Mouse (Mus musculus): ENCODE data around the gene Lemd2.

Gene Lemd2

DNA sequence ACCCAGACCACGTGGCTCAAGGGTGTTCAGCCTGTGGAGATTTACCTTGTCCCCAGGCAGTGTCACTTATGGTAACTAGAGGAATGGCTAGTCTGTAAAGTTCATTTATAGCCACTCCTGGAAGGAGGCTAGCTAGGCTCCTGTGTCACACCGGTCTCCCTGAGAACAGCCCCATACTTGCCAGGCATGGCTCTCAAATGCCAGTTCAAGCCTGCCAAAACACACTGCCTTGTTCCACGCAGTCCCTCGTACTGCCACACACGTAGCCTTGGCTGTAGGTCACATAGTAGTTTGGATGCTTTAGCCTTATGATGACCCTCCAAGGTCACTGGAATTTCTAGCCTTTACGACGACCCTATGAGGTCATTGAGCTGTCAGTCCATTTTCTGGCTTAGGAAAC, 45.1 kb downstream of the Lemd2 start:
- CTCF ChIA-PET = no interaction called here

DNA sequence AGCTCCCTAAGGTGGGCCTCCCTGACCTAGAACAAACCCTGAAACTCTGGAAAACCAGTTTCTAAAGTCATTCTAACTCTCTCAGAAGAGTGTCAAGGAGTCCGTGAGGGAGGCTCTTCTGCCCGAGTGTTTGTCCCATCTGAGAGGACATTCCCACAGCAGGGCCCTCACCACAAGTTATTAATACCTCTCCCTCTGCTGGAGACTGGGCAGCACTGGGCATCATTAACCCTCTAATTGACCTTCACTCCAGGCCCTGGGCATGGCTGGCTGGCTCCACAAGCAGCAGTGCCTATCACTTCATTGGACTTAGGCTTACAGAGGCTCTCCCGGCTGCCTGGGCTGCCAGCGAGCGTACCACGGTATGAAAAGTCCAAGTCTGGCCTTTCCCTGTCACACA, 45.8 kb downstream of the Lemd2 start:
- CTCF ChIA-PET = no interaction called here

DNA sequence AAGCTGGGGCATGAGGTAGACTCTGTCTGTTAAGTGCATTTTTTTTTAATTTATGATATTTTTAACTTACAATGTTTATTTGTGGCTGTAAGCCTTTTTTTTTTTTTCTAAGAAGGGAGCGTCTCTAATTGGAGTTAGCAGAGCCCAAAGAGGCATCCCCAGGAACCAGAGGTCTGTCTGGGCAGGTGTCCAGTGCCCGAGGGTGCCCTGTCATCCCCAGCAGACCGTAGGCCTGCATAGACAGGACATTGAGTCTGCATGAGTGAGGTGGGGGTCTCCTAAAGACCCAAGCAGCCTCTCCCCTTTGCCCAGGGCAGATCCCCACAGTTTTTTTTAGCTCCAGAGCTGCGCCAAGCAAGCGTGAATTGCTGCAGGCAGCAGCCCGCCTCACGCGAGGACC, 48.5 kb downstream of the Lemd2 start:
- CTCF ChIA-PET = no interaction called here

DNA sequence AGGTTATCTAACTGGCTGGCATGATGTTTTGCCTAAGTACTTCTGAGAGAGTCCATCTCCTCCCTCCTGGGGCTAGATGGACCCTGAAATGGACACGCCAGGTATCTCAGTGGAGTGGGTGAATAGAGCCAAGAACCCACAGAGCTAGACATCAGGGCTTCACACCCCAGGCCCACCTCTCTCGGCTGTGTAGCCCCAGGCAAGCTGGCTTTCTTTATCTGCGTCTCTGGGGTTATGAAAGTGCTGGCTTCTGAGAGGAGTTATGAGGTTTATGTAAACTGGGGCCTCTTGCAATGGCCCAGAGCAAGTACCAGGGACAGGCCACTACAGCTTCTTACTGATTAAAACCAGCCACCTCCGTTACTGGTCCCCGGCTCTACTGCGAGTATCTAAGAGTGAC, 49.4 kb downstream of the Lemd2 start:
- CTCF ChIA-PET = interaction anchor here (0.8 kb wide), 1 partner anchor 19 kb away, joined by 3 read pairs; no protein-coding TSS in a partner anchor

DNA sequence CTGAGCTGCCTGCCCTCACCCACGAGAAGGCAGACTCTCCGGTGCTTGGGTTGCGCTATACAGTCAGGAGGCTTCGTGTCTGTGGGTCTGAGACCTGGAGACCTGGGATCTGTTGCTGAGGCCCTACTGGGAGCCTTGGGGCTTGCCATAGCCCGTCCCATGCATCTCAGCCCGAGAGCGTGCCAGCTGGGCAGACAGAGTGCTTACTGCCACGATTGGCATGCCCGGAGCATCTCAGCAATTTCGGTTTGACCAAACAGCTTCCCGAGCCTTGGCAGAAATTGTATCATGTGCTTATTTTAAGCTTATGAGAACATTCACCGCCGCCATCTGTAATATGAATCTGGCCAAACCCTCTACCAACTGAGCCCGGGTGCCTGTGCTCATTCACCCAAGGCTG, 50.0 kb downstream of the Lemd2 start:
- CTCF ChIA-PET = interaction anchor here (0.8 kb wide), 1 partner anchor 18 kb away, joined by 3 read pairs; no protein-coding TSS in a partner anchor

DNA sequence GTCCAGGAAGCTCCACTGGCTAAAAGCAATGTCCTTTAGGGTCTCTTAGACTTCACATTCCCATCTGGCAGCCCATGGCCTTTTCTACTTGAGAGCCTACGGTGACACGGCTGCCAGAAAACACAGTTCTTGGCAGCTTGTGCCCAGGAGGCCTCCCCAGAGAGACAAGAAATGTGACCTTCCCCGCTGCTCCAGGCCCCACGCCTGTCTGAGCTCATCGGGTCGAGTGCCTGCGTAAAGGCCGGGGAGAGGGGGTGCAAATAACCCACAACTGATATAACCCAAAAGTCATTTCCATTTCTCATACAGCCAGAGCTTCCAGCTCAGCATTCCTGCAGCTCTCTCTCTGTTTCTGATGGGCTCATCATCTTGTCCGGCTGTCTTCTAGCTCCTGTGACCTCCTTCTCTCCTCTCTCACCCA, 50.5 kb downstream of the Lemd2 start:
- CTCF ChIA-PET = no interaction called here

DNA sequence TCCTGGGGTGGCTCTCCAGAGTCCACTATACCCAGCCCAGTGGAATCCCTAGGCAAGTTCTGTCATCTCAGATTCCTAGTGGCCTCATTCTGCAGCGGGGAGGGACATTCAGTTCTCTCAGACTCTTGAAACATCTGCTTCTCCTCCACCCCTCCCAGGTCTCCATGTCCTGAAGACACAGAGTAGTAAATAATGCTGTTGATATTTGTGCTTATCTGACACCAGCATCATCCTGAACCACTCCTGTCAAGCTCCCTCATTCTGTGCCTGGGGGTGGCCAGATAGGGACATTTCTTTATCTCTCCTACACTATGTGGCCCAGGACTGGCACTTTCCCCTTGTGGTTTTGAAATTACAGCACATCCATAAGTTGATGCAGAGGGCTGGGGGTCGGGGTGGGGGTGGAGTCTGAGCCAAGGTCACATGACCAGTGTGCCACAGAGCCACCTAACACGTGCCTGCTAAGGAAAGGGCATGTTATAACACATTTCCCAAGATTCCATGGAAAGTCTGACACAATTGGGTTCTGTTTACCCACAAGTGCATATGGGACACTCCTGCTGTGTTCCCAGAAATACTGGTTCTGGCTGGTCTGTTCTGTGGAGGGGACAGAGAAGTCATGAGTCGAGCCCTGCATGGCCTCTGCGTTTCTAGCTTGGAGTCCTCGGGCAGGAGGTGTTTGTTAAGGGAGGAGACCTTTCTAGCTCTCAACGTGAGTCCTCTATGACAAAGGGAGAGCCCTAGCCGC, 51.1 kb downstream of the Lemd2 start:
- CTCF ChIA-PET = no interaction called here

DNA sequence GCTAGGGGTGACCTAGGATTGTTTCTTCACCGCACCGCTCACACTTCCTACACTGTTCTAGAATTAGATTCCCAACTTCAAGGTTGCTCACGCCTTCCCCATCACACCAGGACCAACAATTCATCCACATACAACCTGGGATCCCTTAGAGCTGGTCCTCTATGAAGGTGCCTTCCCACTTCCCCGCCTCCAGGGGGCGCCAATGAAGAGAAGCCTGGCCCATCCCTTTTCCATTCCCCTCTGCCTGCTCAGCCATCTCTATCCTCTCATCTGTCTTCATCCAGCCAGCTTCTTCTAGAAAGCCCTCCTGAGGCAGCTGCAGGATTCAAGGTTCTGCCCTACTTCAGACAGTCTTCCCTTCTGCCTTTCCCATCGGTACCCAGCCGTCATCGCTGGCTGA, 52.9 kb downstream of the Lemd2 start:
- CTCF ChIA-PET = no interaction called here

DNA sequence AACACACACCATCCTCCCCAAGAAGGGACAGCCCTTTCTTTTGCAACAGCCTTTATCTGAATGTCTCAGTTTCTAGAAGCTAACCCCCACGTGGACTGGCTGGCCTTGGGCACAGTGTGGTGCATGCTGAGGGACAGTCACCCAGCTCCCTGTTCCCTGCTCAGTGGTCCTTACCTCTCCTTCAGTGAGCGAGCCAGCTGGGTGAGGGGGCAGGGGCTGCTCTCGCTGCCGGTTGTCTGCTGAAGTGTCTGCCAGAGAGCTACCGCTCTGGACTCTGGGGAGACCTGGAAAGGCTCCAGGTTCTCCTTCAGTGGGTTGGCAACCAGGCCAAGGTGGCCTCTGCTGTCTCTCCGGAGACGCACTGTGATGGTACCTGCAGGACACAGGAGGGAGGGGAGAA, 53.4 kb downstream of the Lemd2 start:
- CTCF ChIA-PET = no interaction called here

DNA sequence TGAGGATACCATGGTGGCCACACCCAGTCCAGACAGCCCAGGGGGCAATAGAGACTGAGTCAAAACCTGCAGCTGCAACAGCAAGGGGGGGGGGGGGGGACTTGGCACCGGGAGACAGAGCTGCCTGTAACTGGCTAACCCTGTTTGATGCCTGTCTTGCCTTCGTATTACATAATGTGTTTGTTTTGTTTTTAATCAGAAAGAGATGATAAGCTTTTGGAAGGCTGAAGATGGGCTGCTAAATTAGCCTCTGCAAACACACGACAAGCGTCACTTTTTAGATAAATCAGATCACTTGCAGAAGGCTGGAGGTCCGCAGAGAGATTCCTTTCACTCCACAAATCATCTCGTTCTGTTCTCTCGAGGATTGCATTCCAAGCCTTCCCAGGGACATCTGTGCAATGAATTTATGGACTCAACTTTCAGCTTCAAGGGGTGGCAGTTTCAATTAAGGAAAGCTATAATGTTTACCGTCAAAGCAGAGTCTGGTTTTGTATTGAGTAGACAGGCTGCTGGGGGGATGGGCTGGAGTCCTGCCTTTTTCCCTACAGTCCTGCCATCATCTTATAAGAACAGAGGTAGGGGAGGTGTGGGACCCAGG, 57.8 kb downstream of the Lemd2 start:
- CTCF ChIA-PET = no interaction called here

DNA sequence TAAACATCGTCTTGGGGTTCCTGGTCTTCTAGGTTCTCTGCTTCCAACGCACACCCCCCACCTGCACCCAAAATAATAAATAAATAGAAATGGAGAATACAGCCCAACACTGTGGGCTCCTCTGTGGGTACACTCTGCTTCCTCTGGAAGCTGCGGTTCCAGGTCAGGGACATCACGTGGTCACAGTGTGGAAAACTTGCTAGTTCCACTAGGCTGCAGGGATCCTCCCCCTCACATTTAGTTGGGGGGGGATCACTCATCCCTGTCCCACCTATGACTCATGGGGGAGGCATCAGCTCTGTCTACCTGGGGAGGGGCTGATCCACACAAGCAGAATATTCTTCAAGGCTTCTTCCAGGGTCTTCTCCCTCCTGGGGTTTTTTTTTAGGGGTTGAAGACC, 60.1 kb downstream of the Lemd2 start:
- CTCF ChIA-PET = interaction anchor here (0.6 kb wide), 1 partner anchor 415 kb away, joined by 3 read pairs; no protein-coding TSS in a partner anchor

DNA sequence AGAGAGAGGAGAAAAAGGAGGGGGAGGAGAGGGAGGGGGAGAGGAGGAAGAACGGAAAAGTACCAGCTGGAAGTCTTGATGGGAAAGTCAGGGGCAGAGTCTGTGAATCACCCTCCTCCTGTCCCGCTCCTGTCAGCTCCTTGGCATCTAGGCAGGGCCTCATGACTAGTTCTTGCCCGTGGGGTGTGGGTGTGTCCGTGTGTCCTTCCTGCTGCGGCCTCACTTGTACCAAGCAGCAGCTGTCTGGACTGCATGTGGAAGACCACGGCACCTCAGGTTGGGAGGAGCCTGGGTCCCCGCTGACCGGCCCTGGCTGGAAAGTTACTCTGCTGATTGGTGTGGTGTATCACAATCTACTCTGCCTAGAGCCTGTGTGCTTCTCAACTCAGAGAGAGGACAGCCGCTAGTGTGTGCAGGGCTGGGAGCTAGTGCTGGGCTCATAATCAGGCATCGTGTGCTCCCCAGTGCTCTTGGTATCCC, 62.3 kb downstream of the Lemd2 start:
- CTCF ChIA-PET = no interaction called here

DNA sequence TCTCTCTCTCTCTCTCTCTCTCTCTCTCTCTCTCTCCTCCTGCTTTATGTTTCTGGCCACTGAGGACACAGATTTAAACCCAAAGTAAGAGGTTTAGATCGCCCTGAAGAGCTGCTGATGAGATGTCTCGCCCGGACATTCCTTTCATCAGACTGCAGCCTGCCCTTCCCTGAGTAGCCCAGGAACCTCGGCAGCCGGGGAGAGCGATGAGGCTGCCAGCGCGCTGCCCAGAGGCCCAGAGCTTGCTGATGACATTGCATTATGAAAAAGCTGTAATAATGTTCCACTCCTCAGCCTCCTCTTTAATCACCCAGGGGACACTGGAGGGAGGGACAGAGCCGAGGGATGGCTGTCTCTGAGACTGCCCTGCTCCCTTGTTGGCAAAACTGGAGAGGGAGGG, 64.0 kb downstream of the Lemd2 start:
- CTCF ChIA-PET = no interaction called here

Measured in spleen, embryonic (tissue).